Mouse (Mus musculus) stomach, embryonic 14.5 days (tissue): ENCODE measurements at regions not wholly inside any gene's neighbourhood (a gene's known extent, or its start where the extent isn't known, plus 50 kb on each side); places are given as distances from the start of the nearest gene placed in this dataset.
"Not testable (repeated sequence)": the region's sequence is repeated elsewhere in the genome, so short reads cannot be mapped to it uniquely, and the experiment has no call there.

Experiments used
- ATAC-seq: fragments of 200-750 bp; cut with Nextera tagmentation; 2 replicates; pipeline ENCODE4 v1.8.0; 2017; ENCODE audit warnings: low read depth, moderate TSS enrichment; ENCODE audit not compliant: insufficient number of reproducible peaks, insufficient read depth, low FRiP score
- H3K27ac ChIP-seq: fragments of 300-500 bp; sonication (generic); 2 replicates; pipeline ENCODE4 v1.5.1; 2014; ENCODE audit warnings: mild to moderate bottlenecking, low read length, moderate library complexity, mixed read lengths
- H3K27me3 ChIP-seq: fragments of 300-500 bp; sonication (generic); 2 replicates; pipeline ENCODE4 v1.6.1; 2014; ENCODE audit warnings: low read length, control low read depth, mixed read lengths; ENCODE audit not compliant: control insufficient read depth, insufficient read depth
- H3K36me3 ChIP-seq: fragments of 300-500 bp; sonication (generic); 2 replicates; pipeline ENCODE4 v1.6.1; 2014; ENCODE audit warnings: mild to moderate bottlenecking, control low read depth, low read length, moderate library complexity, mixed read lengths; ENCODE audit not compliant: control insufficient read depth, insufficient read depth
- H3K4me1 ChIP-seq: fragments of 300-500 bp; sonication (generic); 2 replicates; pipeline ENCODE4 v1.6.1; 2014; ENCODE audit warnings: low read length, control low read depth, mixed read lengths; ENCODE audit not compliant: control insufficient read depth, insufficient read depth
- H3K4me2 ChIP-seq: fragments of 300-500 bp; sonication (generic); replicated peaks from 2 replicates; pipeline ENCODE4 v1.6.1; 2014; ENCODE audit warnings: low read depth, low read length, control low read depth
- H3K4me3 ChIP-seq: fragments of 300-500 bp; sonication (generic); 2 replicates; pipeline ENCODE4 v1.5.1; 2014; ENCODE audit warnings: low read depth, low read length, control low read depth
- H3K9ac ChIP-seq: fragments of 300-500 bp; sonication (generic); replicated peaks from 2 replicates; pipeline ENCODE4 v1.6.1; 2014; ENCODE audit warnings: low read depth, mild to moderate bottlenecking, control low read depth, low read length, moderate library complexity, mixed read lengths
- H3K9me3 ChIP-seq: fragments of 300-500 bp; sonication (generic); 2 replicates; pipeline ENCODE4 v1.6.1; 2016; ENCODE audit warnings: low read depth, low read length, control low read depth; ENCODE audit not compliant: control insufficient read depth
- WGBS: fragments of 180-500 bp; shearing (Covaris S2); extraction: QIAGEN DNeasy Blood & Tissue Kit; methylation state at CpG from one replicate; pipeline ENCODE4 v1.1.7; 2014; 5-methylcytosine and 5-hydroxymethylcytosine counted together

GRCm38 (mm10) chr14:52913814-52914213, 418.3 kb upstream of the Olfr1507 start:
- WGBS = no CpG with 5 or more reads among the region's 1 CpGs

GRCm38 (mm10) chr14:52899629-52900028, 404.1 kb upstream of the Olfr1507 start:
- not testable (repeated sequence) for H3K9ac ChIP-seq, H3K4me2 ChIP-seq, H3K9me3 ChIP-seq, H3K36me3 ChIP-seq, H3K4me1 ChIP-seq, ATAC-seq, H3K4me3 ChIP-seq, H3K27me3 ChIP-seq, H3K27ac ChIP-seq
- no CpG with 5 or more reads among the region's 3 CpGs for WGBS

More at GRCm38 (mm10) chr14:52913814-52914213, 418.3 kb upstream of the Olfr1507 start:
- H3K27me3 ChIP-seq, H3K9ac ChIP-seq, H3K9me3 ChIP-seq, H3K36me3 ChIP-seq, H3K4me2 ChIP-seq, H3K27ac ChIP-seq, H3K4me1 ChIP-seq, H3K4me3 ChIP-seq, ATAC-seq: not testable (repeated sequence)

- not testable (repeated sequence) for H3K27me3 ChIP-seq, H3K36me3 ChIP-seq, H3K9me3 ChIP-seq, H3K4me1 ChIP-seq, H3K4me3 ChIP-seq, ATAC-seq, H3K4me2 ChIP-seq, H3K27ac ChIP-seq, H3K9ac ChIP-seq
Observed at GRCm38 (mm10) chr14:52898310-52898709, 402.8 kb upstream of the Olfr1507 start.

- H3K9me3 ChIP-seq, H3K36me3 ChIP-seq, H3K9ac ChIP-seq, H3K4me3 ChIP-seq, H3K4me1 ChIP-seq, H3K27ac ChIP-seq, ATAC-seq, H3K27me3 ChIP-seq, H3K4me2 ChIP-seq: not testable (repeated sequence)
- no CpG with 5 or more reads among the region's 3 CpGs for WGBS
Observed at GRCm38 (mm10) chr14:52879978-52880377, 384.4 kb upstream of the Olfr1507 start.

GRCm38 (mm10) chr14:52863841-52864240, 368.3 kb upstream of the Olfr1507 start:
- not testable (repeated sequence) for H3K4me3 ChIP-seq, H3K4me2 ChIP-seq, H3K27me3 ChIP-seq, H3K36me3 ChIP-seq, H3K9ac ChIP-seq, H3K4me1 ChIP-seq, H3K9me3 ChIP-seq, H3K27ac ChIP-seq, ATAC-seq
- WGBS = no CpG with 5 or more reads among the region's 3 CpGs

- not testable (repeated sequence) for H3K9ac ChIP-seq, H3K27ac ChIP-seq, H3K4me1 ChIP-seq, H3K36me3 ChIP-seq, H3K4me2 ChIP-seq, H3K9me3 ChIP-seq, ATAC-seq, H3K4me3 ChIP-seq, H3K27me3 ChIP-seq
Observed at GRCm38 (mm10) chr14:52863107-52863506, 367.6 kb upstream of the Olfr1507 start.

- not testable (repeated sequence) for H3K27ac ChIP-seq, H3K4me2 ChIP-seq, H3K9me3 ChIP-seq, H3K9ac ChIP-seq, H3K27me3 ChIP-seq, H3K4me3 ChIP-seq, ATAC-seq, H3K4me1 ChIP-seq, H3K36me3 ChIP-seq
- WGBS = 49% methylated on average over 8 of the region's 20 CpGs
Observed at GRCm38 (mm10) chr14:52862491-52862890, 366.9 kb upstream of the Olfr1507 start.

GRCm38 (mm10) chr14:52855339-52855738, 359.8 kb upstream of the Olfr1507 start:
- not testable (repeated sequence) for H3K27me3 ChIP-seq, H3K27ac ChIP-seq, H3K9me3 ChIP-seq, H3K36me3 ChIP-seq, ATAC-seq, H3K4me1 ChIP-seq, H3K4me2 ChIP-seq, H3K4me3 ChIP-seq, H3K9ac ChIP-seq
- no CpG with 5 or more reads among the region's 2 CpGs for WGBS

GRCm38 (mm10) chr14:52853598-52853997, 358.0 kb upstream of the Olfr1507 start:
- not testable (repeated sequence) for H3K36me3 ChIP-seq, H3K27ac ChIP-seq, H3K4me3 ChIP-seq, H3K9ac ChIP-seq, H3K4me2 ChIP-seq, H3K4me1 ChIP-seq, ATAC-seq, H3K27me3 ChIP-seq, H3K9me3 ChIP-seq
